Mouse (Mus musculus) heart, postnatal 10 days (tissue): ENCODE measurements around the gene Gpatch2l. TPM values are rescaled to one million over a fixed set of nuclear protein-coding genes. Genes with fewer than 3 reads are reported as not detected.
A peak's percentile ranks its signal among the peaks of the same experiment; 100 is the strongest.

Experiments
- DNase-seq, 2 experiments: peaks; one replicate each; pipeline ENCODE4 v3.0.0; 2021
- intact Hi-C: fragments of 180-260 bp; cut with DNase I; formaldehyde crosslinking; loops from one replicate; pipeline ENCODE4 v1.15.1; 2025
- total RNA-seq, 2 experiments: library from RNA; stranded (reverse); gene quantifications; 2 replicates each; pipeline ENCODE4 v1.2.3; 2021

Gpatch2l gene
- 10 to 100 TPM; 18.7 to 18.9 TPM for total RNA-seq

- DNase-seq: peak; percentile 97 to 99
- intact Hi-C loops: loop anchor here (5.0 kb wide), 1 partner anchor 160 kb away; no protein-coding TSS in a partner anchor
Observed at GRCm38 (mm10) chr12:86241604-86242536, at the start of gene Gpatch2l. Gpatch2l (plus strand) TSS chr12:86241858.

GRCm38 (mm10) chr12:86192036-86192449 lies 49.6 kb upstream of the Gpatch2l start:
- intact Hi-C loops: no loop called here
- no peak for DNase-seq

- no peak for DNase-seq
- intact Hi-C loops: no loop called here
Observed at GRCm38 (mm10) chr12:86196944-86197343, 44.7 kb upstream of the Gpatch2l start.

DNA sequence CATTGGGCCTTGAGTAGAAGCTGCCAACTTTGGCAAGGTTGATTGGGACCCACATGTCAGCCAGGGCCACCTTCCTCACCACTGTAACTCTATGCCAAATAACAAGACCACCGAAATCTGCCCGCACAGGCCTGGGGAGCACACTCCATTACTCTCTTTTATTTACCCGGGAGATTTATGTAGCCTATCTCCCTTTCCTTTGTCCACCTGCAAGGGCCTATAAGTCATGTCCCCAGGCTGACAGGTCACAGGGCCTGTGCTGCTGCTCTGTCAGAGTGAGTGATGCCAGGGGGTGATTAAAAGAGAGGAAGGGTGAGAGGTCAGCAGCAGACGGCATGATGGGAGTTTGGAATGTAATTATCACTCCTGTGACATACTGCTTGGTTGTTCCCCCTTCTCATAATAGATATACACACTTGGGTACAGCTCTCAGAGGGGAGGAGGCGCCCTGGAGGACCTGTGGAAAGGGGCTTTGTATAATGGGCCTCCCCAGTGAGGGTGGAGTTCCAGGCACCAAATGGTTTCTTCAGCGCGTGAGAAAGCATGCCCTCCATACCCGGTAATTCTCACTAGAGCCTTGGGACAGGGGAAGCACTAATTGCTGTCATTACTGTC lies 38.1 kb upstream of the Gpatch2l start:
- intact Hi-C loops: no loop called here
- DNase-seq: no peak

GRCm38 (mm10) chr12:86211099-86211520 lies 30.5 kb upstream of the Gpatch2l start:
- DNase-seq: no peak
- intact Hi-C loops: no loop called here

- peak; percentile 68 to 80 for DNase-seq
- intact Hi-C loops: no loop called here
Observed at GRCm38 (mm10) chr12:86212693-86213470, 28.8 kb upstream of the Gpatch2l start.

DNA sequence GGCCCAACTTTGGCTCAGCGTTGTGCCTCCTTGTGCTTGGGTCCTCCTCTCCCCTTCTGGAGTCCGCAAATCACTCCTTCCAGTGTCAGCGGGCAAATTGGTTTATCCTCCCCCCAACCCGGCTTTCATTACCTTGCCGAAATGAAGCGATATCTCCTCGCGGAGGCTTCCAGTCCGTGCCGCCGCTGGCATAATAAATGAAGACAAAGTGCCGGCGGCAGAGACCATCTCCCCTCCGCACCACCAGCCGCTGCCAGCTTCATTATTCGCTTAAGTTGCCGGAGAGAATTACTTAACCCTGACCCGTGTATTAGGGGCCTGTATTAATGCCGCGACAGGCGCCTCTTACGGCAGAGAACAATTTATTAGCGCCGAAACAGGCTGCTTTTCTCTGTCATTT lies 27.5 kb upstream of the Gpatch2l start:
- no peak for DNase-seq
- intact Hi-C loops: no loop called here

DNA sequence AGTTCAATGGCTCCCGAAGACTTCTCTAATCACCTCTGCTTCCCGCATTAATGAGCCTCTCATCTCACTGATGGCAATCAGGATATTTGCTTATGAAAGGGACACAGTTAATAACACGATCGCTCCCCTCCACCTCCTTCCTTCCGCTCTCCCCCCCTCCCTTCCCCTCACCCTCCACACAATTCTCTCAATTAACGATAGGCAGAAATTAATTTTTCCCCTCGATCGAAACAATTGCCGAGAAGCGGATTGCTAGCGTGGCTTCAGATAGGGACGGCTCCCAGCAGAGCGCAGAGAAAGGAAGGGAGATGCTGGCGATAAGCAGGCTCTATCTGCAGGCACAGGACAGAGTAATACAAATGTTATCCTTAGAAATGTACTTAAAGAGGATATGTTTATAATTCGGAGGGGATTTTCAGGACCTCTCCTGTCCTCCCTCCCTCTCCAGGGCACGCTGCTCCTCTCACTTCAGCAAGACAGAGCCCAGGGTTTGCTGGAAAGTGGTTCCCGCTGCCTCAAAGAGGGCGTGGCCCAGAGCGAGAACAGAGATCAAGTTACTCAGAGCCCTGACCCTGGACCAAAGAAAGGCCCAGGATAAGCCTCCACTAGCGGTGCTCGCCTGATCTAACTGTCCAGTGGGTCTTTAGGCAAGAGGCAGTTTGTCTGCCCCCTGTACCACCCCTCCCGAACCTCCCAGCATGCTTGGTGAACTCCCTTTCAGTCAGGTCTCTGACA lies 24.8 kb upstream of the Gpatch2l start:
- intact Hi-C loops: no loop called here
- DNase-seq: no peak

DNA sequence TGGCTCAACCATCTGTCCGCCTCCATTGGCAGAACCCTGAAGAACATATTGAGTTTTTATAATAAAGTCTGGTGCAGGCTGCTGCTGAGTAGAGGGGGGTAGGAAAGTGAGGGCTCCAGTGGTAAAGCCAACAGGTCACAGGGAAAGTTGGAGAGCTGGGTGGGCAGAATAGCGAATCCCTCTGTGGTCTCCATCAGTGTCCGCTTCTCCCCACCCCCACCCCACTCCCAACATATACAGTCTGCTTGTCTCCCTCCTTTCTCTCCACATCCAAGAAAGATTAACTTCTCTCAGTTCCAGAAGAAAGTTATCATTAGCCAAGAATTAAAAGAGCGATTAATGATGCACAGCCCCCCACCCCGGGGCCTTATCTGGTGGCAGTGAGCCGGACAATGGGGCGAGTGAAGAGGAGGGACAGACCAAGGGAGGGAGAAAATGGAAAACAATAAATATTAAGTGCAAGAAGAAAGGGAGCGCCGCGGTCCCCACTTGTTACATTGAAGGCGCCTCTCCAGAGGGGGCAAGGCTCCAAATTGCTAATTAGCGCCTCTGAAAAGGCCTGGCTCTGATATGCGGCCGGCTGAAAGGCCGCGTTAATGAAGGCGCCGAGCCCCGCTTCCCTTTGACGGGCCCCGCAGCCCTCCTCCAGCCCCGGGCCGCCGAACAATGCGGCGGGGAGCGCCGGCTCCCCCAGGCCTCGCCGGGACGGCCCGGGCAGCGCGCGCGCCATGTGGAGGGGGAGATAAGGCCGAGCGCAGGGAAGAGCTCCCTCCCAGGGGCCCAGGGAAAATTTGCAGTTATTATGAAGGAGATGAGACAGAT lies 21.2 kb upstream of the Gpatch2l start:
- DNase-seq: no peak
- intact Hi-C loops: no loop called here

GRCm38 (mm10) chr12:86221074-86221703 lies 20.5 kb upstream of the Gpatch2l start:
- intact Hi-C loops: no loop called here
- no peak for DNase-seq

GRCm38 (mm10) chr12:86234295-86234694 lies 7.4 kb upstream of the Gpatch2l start:
- no peak for DNase-seq
- intact Hi-C loops: no loop called here

- intact Hi-C loops: no loop called here
- DNase-seq: no peak
Observed at GRCm38 (mm10) chr12:86238736-86239135, 2.9 kb upstream of the Gpatch2l start.

- peak in 1 of 2 experiments; percentile 7 for DNase-seq
- intact Hi-C loops: loop anchor here (5.0 kb wide), 1 partner anchor 160 kb away; no protein-coding TSS in a partner anchor
Observed at GRCm38 (mm10) chr12:86242563-86242962, 905 bp downstream of the Gpatch2l start.

- intact Hi-C loops: loop anchor here (5.0 kb wide), 1 partner anchor 158 kb away; no protein-coding TSS in a partner anchor
- DNase-seq: no peak
Observed at GRCm38 (mm10) chr12:86243936-86244335, 2.3 kb downstream of the Gpatch2l start.

GRCm38 (mm10) chr12:86250183-86250582 lies 8.5 kb downstream of the Gpatch2l start:
- intact Hi-C loops: no loop called here
- no peak for DNase-seq

- intact Hi-C loops: no loop called here
Observed at GRCm38 (mm10) chr12:86254910-86255309, 13.3 kb downstream of the Gpatch2l start.

GRCm38 (mm10) chr12:86271626-86272025 lies 30.0 kb downstream of the Gpatch2l start:
- no peak for DNase-seq
- intact Hi-C loops: loop anchor here (5.0 kb wide), 1 partner anchor 131 kb away; no protein-coding TSS in a partner anchor

More at GRCm38 (mm10) chr12:86254910-86255309, 13.3 kb downstream of the Gpatch2l start:
- DNase-seq: no peak

GRCm38 (mm10) chr12:86274246-86274645 lies 32.6 kb downstream of the Gpatch2l start:
- no peak for DNase-seq
- intact Hi-C loops: loop anchor here (5.0 kb wide), 1 partner anchor 128 kb away; no protein-coding TSS in a partner anchor

DNA sequence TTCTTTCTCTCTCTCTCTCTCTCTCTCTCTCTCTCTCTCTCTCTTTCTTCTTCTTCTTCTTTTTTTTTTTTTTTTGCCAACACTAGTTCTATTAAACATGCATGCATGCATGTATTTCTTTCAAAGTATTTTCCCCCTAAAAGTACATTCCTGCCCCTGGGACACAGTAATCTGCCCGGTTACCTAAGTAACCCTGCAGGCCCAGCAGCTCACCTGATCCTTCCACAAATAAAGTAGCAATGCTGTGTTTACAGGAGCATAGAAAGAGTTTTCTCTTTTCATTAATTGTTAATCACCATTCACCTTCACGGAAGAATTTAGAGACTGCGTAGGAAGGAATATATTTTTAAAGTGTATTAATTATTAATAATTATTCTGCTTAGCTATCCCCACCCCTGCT lies 34.1 kb downstream of the Gpatch2l start:
- intact Hi-C loops: no loop called here
- DNase-seq: no peak
